Mouse (Mus musculus) lung, postnatal 10 days (tissue): Measurements from ENCODE around the gene Arsj.

Experiments used
- DNase-seq: peaks from one replicate; pipeline ENCODE4 v3.0.0; 2021

Gene Arsj

GRCm38 (mm10) chr3:126402836-126403235 is 39.4 kb downstream of the Arsj start:
- DNase-seq = peak; percentile 86

DNA sequence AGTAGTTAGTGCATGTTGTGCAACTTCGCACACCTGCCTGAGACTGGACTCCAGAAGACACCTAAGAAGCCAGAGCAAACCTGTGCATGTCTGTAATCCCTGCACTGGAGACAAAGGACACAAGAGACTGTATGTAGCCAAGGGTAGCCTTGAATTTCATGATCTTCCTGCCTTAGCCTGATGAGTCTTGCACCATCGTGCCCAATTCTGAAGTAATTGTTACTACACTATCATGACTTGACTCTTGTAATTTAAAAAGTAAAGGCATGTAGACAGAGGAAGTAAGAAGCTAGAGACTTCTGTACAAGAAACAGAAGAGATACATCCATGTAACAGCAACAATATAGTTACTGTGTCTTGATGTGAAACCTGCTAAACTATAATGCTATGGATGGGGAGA is 40.7 kb downstream of the Arsj start:
- no peak for DNase-seq

GRCm38 (mm10) chr3:126430524-126431064 is 67.1 kb downstream of the Arsj start:
- no peak for DNase-seq

- DNase-seq = no peak
These were observed 75.8 kb downstream of the Arsj start for GRCm38 (mm10) chr3:126439331-126439730.

GRCm38 (mm10) chr3:126449058-126449457 is 85.6 kb downstream of the Arsj start:
- DNase-seq = no peak

GRCm38 (mm10) chr3:126449515-126449914 is 86.0 kb downstream of the Arsj start:
- DNase-seq = no peak

DNA sequence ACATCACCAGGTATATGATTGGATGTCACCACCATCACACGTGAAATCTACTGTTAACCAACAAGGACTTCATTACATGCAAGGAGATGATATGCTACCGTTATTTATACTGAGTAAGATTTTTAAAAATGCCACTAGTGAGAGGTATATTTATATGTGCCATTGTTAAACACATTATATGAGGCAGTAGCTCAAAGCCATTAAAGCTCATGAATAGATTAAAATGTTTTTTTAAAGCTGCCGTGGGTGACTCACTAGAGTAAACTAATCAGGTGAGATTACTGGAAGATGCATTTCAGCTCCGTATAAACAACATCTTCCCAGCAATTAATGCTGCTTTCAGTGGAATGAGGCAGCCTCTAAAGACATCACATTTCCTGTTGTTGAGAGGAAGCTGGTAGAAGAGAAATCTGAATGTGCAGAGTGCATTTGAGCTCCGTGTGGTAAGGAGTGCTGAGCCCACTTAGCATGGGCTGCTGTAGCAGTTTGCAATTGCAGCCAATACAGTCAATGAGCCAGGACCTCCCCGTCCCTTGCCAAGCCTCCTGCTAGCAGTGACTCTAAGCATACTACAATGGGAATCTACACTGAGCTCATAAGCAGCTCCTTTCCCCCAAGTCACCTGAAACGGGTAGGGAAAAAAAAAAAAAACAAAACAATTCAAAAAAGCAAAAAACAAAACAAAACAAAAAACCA is 92.5 kb downstream of the Arsj start:
- no peak for DNase-seq

GRCm38 (mm10) chr3:126463119-126463815 is 99.8 kb downstream of the Arsj start:
- peak; percentile 17 for DNase-seq

DNA sequence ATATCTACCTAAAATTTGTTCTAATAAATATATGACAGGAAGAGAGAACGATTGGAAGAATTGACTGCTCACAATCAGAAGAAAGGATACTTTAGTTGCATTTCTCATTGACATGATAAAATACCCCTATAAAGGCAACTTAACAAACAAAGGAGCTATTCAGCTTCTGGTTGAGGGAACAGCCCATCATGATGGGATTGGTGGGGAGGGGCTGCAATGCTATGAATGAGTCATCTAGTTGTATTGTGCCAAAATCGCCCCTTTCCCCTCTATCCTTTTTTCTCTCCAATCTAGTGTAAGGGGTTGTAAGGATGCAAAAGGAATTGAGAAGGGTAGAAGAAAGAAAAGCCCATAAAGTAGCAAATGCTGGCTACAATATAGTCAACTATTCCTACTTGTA is 100.8 kb downstream of the Arsj start:
- DNase-seq = no peak
